Mouse (Mus musculus): ENCODE data around the gene Bloc1s6. TPM values are rescaled to one million over a fixed set of nuclear protein-coding genes. Genes with fewer than 3 reads are reported as not detected.

Gene Bloc1s6
- polyA plus RNA-seq, 1 experiment from 2014 or later, result 59.5 TPM

GRCm38 (mm10) chr2:122746461-122746860 lies 8.2 kb downstream of the Bloc1s6 start:
- no peak overlapping the region for H3K9ac ChIP-seq (ENCODE audit: low read length)
- H3K27me3 ChIP-seq (ENCODE audit: control insufficient read depth, insufficient read depth, low read length), result no peaks in the 10 kb centered on the region
- H3K36me3 ChIP-seq (ENCODE audit: control insufficient read depth, insufficient read depth, low read length), result peaks cover 2% of the 10 kb centered on the region; the same call in 1 of the 2 replicates
- H3K9me3 ChIP-seq (ENCODE audit: control insufficient read depth, low read length), result no peaks in the 10 kb centered on the region
- H3K4me3 ChIP-seq (ENCODE audit: low read depth, low read length), result no peak overlapping the region
- H3K4me1 ChIP-seq (ENCODE audit: control insufficient read depth, insufficient read depth, low read length), result no peaks in the 10 kb centered on the region
- DNase-seq (ENCODE audit: low spot score), result no peak
- H3K4me2 ChIP-seq (ENCODE audit: low read depth, severe bottlenecking), result no peak overlapping the region
- ATAC-seq (ENCODE audit: insufficient number of reproducible peaks, low FRiP score, low TSS enrichment, low read depth), result no peak
- 94% methylated on average over 9 of the region's 9 CpGs for WGBS
- no peak overlapping the region for H3K27ac ChIP-seq (replicated peaks; ENCODE audit: low read depth, low read length)

GRCm38 (mm10) chr2:122753739-122754343 lies 15.5 kb downstream of the Bloc1s6 start:
- no peaks in the 10 kb centered on the region for H3K27me3 ChIP-seq (ENCODE audit: control insufficient read depth, insufficient read depth, low read length)
- no peak overlapping the region for H3K4me2 ChIP-seq (ENCODE audit: low read depth, severe bottlenecking)
- DNase-seq (ENCODE audit: low spot score) (peak; percentile 86), ATAC-seq (ENCODE audit: insufficient number of reproducible peaks, low FRiP score, low TSS enrichment, low read depth) (no peak)
- H3K4me1 ChIP-seq (ENCODE audit: control insufficient read depth, insufficient read depth, low read length), result no peaks in the 10 kb centered on the region
- H3K27ac ChIP-seq (replicated peaks; ENCODE audit: low read depth, low read length), result no peak overlapping the region
- no peaks in the 10 kb centered on the region for H3K36me3 ChIP-seq (ENCODE audit: control insufficient read depth, insufficient read depth, low read length)
- WGBS, result 16% methylated on average over 7 of the region's 7 CpGs
- H3K9me3 ChIP-seq (ENCODE audit: control insufficient read depth, low read length), result no peaks in the 10 kb centered on the region
- H3K4me3 ChIP-seq (ENCODE audit: low read depth, low read length), result no peak overlapping the region
- H3K9ac ChIP-seq (ENCODE audit: low read length), result no peak overlapping the region

GRCm38 (mm10) chr2:122759791-122760190 lies 21.5 kb downstream of the Bloc1s6 start:
- no peaks in the 10 kb centered on the region for H3K9me3 ChIP-seq (ENCODE audit: control insufficient read depth, low read length)
- H3K9ac ChIP-seq (ENCODE audit: low read length), result no peak overlapping the region
- DNase-seq (ENCODE audit: low spot score), result no peak
- no peak for ATAC-seq (ENCODE audit: insufficient number of reproducible peaks, low FRiP score, low TSS enrichment, low read depth)
- H3K4me1 ChIP-seq (ENCODE audit: control insufficient read depth, insufficient read depth, low read length), result no peaks in the 10 kb centered on the region
- no peak overlapping the region for H3K4me3 ChIP-seq (ENCODE audit: low read depth, low read length)
- H3K27ac ChIP-seq (replicated peaks; ENCODE audit: low read depth, low read length), result no peak overlapping the region
- 95% methylated on average over 1 of the region's 1 CpGs for WGBS
- H3K27me3 ChIP-seq (ENCODE audit: control insufficient read depth, insufficient read depth, low read length), result no peaks in the 10 kb centered on the region
- no peaks in the 10 kb centered on the region for H3K36me3 ChIP-seq (ENCODE audit: control insufficient read depth, insufficient read depth, low read length)
- H3K4me2 ChIP-seq (ENCODE audit: low read depth, severe bottlenecking), result no peak overlapping the region

GRCm38 (mm10) chr2:122762991-122763390 lies 24.7 kb downstream of the Bloc1s6 start:
- no peak overlapping the region for H3K27ac ChIP-seq (replicated peaks; ENCODE audit: low read depth, low read length)
- WGBS, result 78% methylated on average over 3 of the region's 3 CpGs
- H3K4me1 ChIP-seq (ENCODE audit: control insufficient read depth, insufficient read depth, low read length), result no peaks in the 10 kb centered on the region
- no peak overlapping the region for H3K9ac ChIP-seq (ENCODE audit: low read length)
- H3K9me3 ChIP-seq (ENCODE audit: control insufficient read depth, low read length), result no peaks in the 10 kb centered on the region
- H3K27me3 ChIP-seq (ENCODE audit: control insufficient read depth, insufficient read depth, low read length), result no peaks in the 10 kb centered on the region
- no peak for DNase-seq (ENCODE audit: low spot score)
- ATAC-seq (ENCODE audit: insufficient number of reproducible peaks, low FRiP score, low TSS enrichment, low read depth), result no peak
- no peaks in the 10 kb centered on the region for H3K36me3 ChIP-seq (ENCODE audit: control insufficient read depth, insufficient read depth, low read length)
- no peak overlapping the region for H3K4me2 ChIP-seq (ENCODE audit: low read depth, severe bottlenecking)
- H3K4me3 ChIP-seq (ENCODE audit: low read depth, low read length), result no peak overlapping the region

GRCm38 (mm10) chr2:122764526-122764925 lies 26.2 kb downstream of the Bloc1s6 start:
- H3K9ac ChIP-seq (ENCODE audit: low read length), result no peak overlapping the region
- H3K4me3 ChIP-seq (ENCODE audit: low read depth, low read length), result no peak overlapping the region
- H3K36me3 ChIP-seq (ENCODE audit: control insufficient read depth, insufficient read depth, low read length), result no peaks in the 10 kb centered on the region
- H3K27ac ChIP-seq (replicated peaks; ENCODE audit: low read depth, low read length), result no peak overlapping the region
- DNase-seq (ENCODE audit: low spot score), result no peak
- H3K9me3 ChIP-seq (ENCODE audit: control insufficient read depth, low read length), result no peaks in the 10 kb centered on the region
- no peaks in the 10 kb centered on the region for H3K4me1 ChIP-seq (ENCODE audit: control insufficient read depth, insufficient read depth, low read length)
- 53% methylated on average over 6 of the region's 6 CpGs for WGBS
- H3K4me2 ChIP-seq (ENCODE audit: low read depth, severe bottlenecking), result peak overlapping the region; percentile 77; the same call in 1 of the 2 replicates
- no peak for ATAC-seq (ENCODE audit: insufficient number of reproducible peaks, low FRiP score, low TSS enrichment, low read depth)
- no peaks in the 10 kb centered on the region for H3K27me3 ChIP-seq (ENCODE audit: control insufficient read depth, insufficient read depth, low read length)

DNA sequence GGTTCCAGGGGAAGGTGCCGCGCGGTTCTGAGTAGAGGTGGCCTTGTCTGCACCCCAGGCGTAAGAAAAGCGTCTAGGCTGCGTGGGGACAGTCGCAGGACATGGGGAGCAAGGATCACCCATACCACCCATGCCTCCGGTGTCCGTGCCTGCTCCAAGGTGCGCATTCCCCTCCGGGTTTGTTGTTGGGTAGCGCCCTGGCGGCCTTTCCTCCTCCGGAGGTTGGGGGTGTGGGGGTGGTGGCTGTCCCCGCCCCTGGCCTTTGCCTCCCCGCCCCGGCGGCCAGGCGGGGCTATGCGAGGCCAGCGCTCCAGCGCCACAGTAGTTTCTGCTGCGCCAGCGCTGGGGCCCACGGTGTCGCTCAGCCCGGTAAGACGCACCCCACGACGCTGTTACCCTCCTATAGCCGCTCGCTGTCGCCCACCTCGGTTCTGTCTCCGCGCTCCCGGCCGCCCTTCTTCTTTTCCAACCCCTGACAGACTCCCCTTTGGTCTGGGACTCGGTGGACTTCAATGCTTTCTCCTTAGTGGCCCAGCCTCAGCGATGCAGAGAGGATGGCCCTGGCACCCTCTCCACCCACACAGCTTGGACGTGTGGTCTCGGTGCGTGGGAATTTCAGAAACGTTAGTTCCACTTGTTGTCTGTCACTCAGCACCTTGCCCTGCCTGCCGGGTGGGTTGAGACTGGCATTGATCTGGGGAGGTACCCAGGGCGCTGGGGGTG lies 26.9 kb downstream of the Bloc1s6 start, which contains the start of gene Sqor:
Gene Sqor, plus strand, starts transcription at position 167 of the 723 bp plus-strand sequence.
- peak within 1 kb of the TSS; percentile 77 for H3K4me2 ChIP-seq (ENCODE audit: low read depth, severe bottlenecking)
- peak within 1 kb of the TSS; percentile 42 for H3K4me3 ChIP-seq (ENCODE audit: low read depth, low read length)
- no peaks in the 10 kb centered on the region for H3K36me3 ChIP-seq (ENCODE audit: control insufficient read depth, insufficient read depth, low read length)
- no peaks in the 10 kb centered on the region for H3K27me3 ChIP-seq (ENCODE audit: control insufficient read depth, insufficient read depth, low read length)
- no peak within 1 kb of the TSS for H3K27ac ChIP-seq (replicated peaks; ENCODE audit: low read depth, low read length)
- no peaks in the 10 kb centered on the region for H3K4me1 ChIP-seq (ENCODE audit: control insufficient read depth, insufficient read depth, low read length)
- H3K9me3 ChIP-seq (ENCODE audit: control insufficient read depth, low read length), result no peaks in the 10 kb centered on the region
- WGBS, result 2% methylated on average over 40 of the region's 46 CpGs
- H3K9ac ChIP-seq (ENCODE audit: low read length), result peak within 1 kb of the TSS; percentile 53; the same call in 1 of the 2 replicates
- peak; percentile 84 for ATAC-seq (ENCODE audit: insufficient number of reproducible peaks, low FRiP score, low TSS enrichment, low read depth)
- peak; percentile 64 for DNase-seq (ENCODE audit: low spot score)

GRCm38 (mm10) chr2:122765794-122766145 lies 27.5 kb downstream of the Bloc1s6 start:
- DNase-seq (ENCODE audit: low spot score), result no peak

DNA sequence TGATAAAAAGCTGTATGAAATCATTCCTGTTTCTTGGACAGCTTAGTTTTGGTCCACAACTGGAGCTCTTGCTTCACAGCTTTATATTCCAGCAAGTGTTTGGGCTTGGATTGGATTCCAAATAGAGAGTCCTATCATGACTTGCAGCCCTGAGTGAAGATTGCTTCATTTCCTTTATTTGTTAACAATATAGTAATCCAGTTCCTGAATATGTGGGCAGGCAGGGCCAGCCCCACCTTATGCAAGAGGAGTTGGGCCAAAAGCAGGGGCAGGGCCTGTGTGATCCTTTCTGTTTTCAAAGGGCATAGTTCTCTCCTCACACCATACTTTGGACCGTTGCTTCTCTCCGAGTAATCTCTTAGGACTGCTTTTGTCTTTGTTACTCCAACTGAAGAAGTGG lies 32.7 kb downstream of the Bloc1s6 start:
- Histone ChIP-seq H3K4me3 (ENCODE audit: low read depth, low read length) (no peak overlapping the region), H3K27ac (replicated peaks; ENCODE audit: low read depth, low read length) (no peak overlapping the region), H3K4me2 (ENCODE audit: low read depth, severe bottlenecking) (no peak overlapping the region), H3K9me3 (ENCODE audit: control insufficient read depth, low read length) (no peaks in the 10 kb centered on the region), H3K9ac (ENCODE audit: low read length) (no peak overlapping the region), H3K27me3 (ENCODE audit: control insufficient read depth, insufficient read depth, low read length) (no peaks in the 10 kb centered on the region), H3K36me3 (ENCODE audit: control insufficient read depth, insufficient read depth, low read length) (no peaks in the 10 kb centered on the region), H3K4me1 (ENCODE audit: control insufficient read depth, insufficient read depth, low read length) (no peaks in the 10 kb centered on the region)
- ATAC-seq (ENCODE audit: insufficient number of reproducible peaks, low FRiP score, low TSS enrichment, low read depth), result no peak
- DNase-seq (ENCODE audit: low spot score), result no peak
- 86% methylated on average over 2 of the region's 2 CpGs for WGBS

More at GRCm38 (mm10) chr2:122765794-122766145, 27.5 kb downstream of the Bloc1s6 start:
- no peak overlapping the region for H3K27ac ChIP-seq (replicated peaks; ENCODE audit: low read depth, low read length)
- H3K27me3 ChIP-seq (ENCODE audit: control insufficient read depth, insufficient read depth, low read length), result no peaks in the 10 kb centered on the region
- 27% methylated on average over 3 of the region's 3 CpGs for whole genome bisulfite sequencing
- H3K36me3 ChIP-seq (ENCODE audit: control insufficient read depth, insufficient read depth, low read length), result no peaks in the 10 kb centered on the region
- H3K9me3 ChIP-seq (ENCODE audit: control insufficient read depth, low read length), result no peaks in the 10 kb centered on the region
- ATAC-seq (ENCODE audit: insufficient number of reproducible peaks, low FRiP score, low TSS enrichment, low read depth), result no peak
- H3K4me3 ChIP-seq (ENCODE audit: low read depth, low read length), result peak overlapping the region; percentile 42
- H3K9ac ChIP-seq (ENCODE audit: low read length), result no peak overlapping the region
- no peaks in the 10 kb centered on the region for H3K4me1 ChIP-seq (ENCODE audit: control insufficient read depth, insufficient read depth, low read length)
- H3K4me2 ChIP-seq (ENCODE audit: low read depth, severe bottlenecking), result peak overlapping the region; percentile 77
